Mouse (Mus musculus) cortical plate, adult 2 months (tissue): ENCODE measurements at regions not wholly inside any gene's neighbourhood (a gene's known extent, or its start where the extent isn't known, plus 50 kb on each side); places are given as distances from the start of the nearest gene placed in this dataset.

Source experiments
- CTCF ChIP-seq: fragments of 200-500 bp; IDR thresholded peaks from 2 replicates; pipeline ENCODE4 v1.5.1; 2011; ENCODE audit warnings: mild to moderate bottlenecking, control low read depth, low read length; ENCODE audit not compliant: insufficient read depth; ENCODE audit errors: extremely low read depth
- POLR2A ChIP-seq: fragments of 200-500 bp; IDR thresholded peaks from 2 replicates; pipeline ENCODE4 v1.6.1; 2011; ENCODE audit warnings: mild to moderate bottlenecking, low read length, control low read depth; ENCODE audit not compliant: insufficient read depth; ENCODE audit errors: extremely low read depth

- TF ChIP-seq CTCF (no peak), POLR2A (no peak)
Measured at GRCm38 (mm10) chr6:103140851-103141250, 369.5 kb upstream of the Chl1 start.
